Mouse (Mus musculus) G1E (cell line): Measurements from ENCODE around the gene Dcun1d4. TPM values are rescaled to one million over a fixed set of nuclear protein-coding genes. Genes with fewer than 3 reads are reported as not detected.

Experiments used
- ATAC-seq: 2 replicates; pipeline ENCODE4 v1.8.0; 2016; ENCODE audit warnings: mild to moderate bottlenecking; ENCODE audit not compliant: insufficient number of reproducible peaks, poor library complexity, low FRiP score, severe bottlenecking; ENCODE audit errors: extremely low read depth
- DNase-seq: peaks from one replicate; pipeline ENCODE4 v3.0.0; 2012; ENCODE audit warnings: low spot score
- H3K27me3 ChIP-seq: 2 replicates; pipeline ENCODE4 v1.6.1; 2012; ENCODE audit warnings: mild to moderate bottlenecking, low read length, inconsistent platforms; ENCODE audit not compliant: insufficient read depth
- H3K36me3 ChIP-seq: replicated peaks from 2 replicates; pipeline ENCODE3; 2012; ENCODE audit warnings: mild to moderate bottlenecking, inconsistent platforms
- H3K4me1 ChIP-seq: 2 replicates; pipeline ENCODE4 v1.6.1; 2012; ENCODE audit warnings: low read depth, low read length, inconsistent platforms, mixed read lengths; ENCODE audit not compliant: insufficient read depth
- H3K4me3 ChIP-seq: 2 replicates; pipeline ENCODE4 v1.5.1; 2012; ENCODE audit warnings: low read depth, mild to moderate bottlenecking, inconsistent platforms, low read length, moderate library complexity, mixed read lengths
- H3K9me3 ChIP-seq: replicated peaks from 2 replicates; pipeline ENCODE4 v1.6.1; 2012; ENCODE audit warnings: inconsistent platforms
- CTCF ChIP-seq: IDR thresholded peaks from 2 replicates; pipeline ENCODE4 v1.5.1; 2012; ENCODE audit warnings: low read depth, low read length, inconsistent platforms, mixed read lengths
- GATA1 ChIP-seq: IDR thresholded peaks from 2 replicates; pipeline ENCODE4 v1.6.1; 2012; ENCODE audit warnings: borderline replicate concordance, low read length, inconsistent platforms, mixed read lengths
- GATA2 ChIP-seq: IDR thresholded peaks from 2 replicates; pipeline ENCODE4 v1.6.1; 2012; ENCODE audit warnings: low read depth, low read length, inconsistent platforms, borderline replicate concordance
- POLR2AphosphoS5 ChIP-seq: IDR thresholded peaks from 2 replicates; pipeline ENCODE4 v1.6.1; 2012; ENCODE audit warnings: low read depth, low read length, inconsistent platforms; ENCODE audit not compliant: insufficient replicate concordance
- TAL1 ChIP-seq: conservative IDR thresholded peaks from 2 replicates; pipeline ENCODE4 v1.6.1; 2012; ENCODE audit warnings: low read depth, low read length, inconsistent platforms, mixed read lengths
- polyA plus RNA-seq: library from polyadenylated mRNA; stranded (reverse); fragments of >175 nt; gene quantifications from 2 replicates; pipeline ENCODE4 v1.2.3, GENCODE M21; 2012
- total RNA-seq, 2 experiments: library from RNA; stranded (forward) in 1 of 2; stranded (reverse) in 1 of 2; fragments of 200-1000 nt in 1 of 2; fragments of >200 nt in 1 of 2; fragmentation: Nextera tagmentation in 1 of 2; gene quantifications; 2 replicates each; pipeline ENCODE4 v1.2.3; 2014 to 2017

Dcun1d4 gene
- total and polyA plus RNA-seq, 3 experiments, result 17.6 to 36.0 (median 29.9) TPM

DNA sequence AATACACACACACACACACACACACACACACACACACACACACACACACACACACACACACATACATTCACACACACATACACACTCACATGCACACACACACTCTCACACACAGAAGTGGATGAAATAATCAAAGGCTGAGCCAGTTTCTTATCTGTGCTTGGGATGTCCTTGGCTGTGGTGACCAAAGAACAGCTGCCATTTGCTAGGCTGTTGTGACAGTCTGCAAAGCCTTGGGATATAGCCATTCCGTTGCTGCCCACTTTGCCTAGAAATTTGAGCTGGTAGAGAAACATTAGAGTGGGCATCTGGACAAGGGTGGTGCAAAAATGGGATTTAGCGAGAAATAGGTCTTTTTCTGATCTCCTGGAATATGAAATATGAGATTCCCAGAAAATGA lies 119.2 kb downstream of the Dcun1d4 start:
- Histone ChIP-seq H3K4me1 (no peaks in the 10 kb centered on the region), H3K9me3 (no peaks in the 10 kb centered on the region), H3K27me3 (peaks cover 7% of the 10 kb centered on the region; the same call in 1 of the 2 replicates), H3K4me3 (no peak overlapping the region), H3K36me3 (no peaks in the 10 kb centered on the region)
- DNase-seq (no peak), ATAC-seq (no peak)
- TF ChIP-seq GATA2 (no peak), CTCF (no peak), GATA1 (no peak), TAL1 (no peak)

DNA sequence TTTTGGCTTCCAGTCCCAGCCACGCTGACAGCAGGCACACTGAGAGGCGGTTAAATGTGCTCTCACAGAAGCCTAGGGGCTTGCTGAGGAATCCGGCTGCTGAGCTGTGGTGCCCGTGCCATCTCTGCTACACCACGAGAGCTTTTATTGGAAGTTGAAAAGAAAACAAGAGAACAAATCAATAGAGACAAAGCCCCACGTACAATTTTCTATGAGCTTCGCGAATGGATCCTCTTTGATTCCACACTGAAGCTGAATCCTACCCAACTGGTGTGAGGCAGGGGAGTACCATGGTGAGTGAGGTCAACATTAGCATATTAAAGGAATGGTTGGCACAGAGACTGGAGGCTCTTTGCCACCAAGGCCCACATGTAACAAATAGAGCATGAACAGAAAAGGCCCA lies 120.6 kb downstream of the Dcun1d4 start:
- no peak overlapping the region for H3K4me3 ChIP-seq
- H3K9me3 ChIP-seq, result no peaks in the 10 kb centered on the region
- DNase-seq (no peak), ATAC-seq (no peak)
- H3K27me3 ChIP-seq, result peaks cover 7% of the 10 kb centered on the region; the same call in 1 of the 2 replicates
- TF ChIP-seq GATA2 (no peak), GATA1 (no peak), POLR2AphosphoS5 (no peak), CTCF (no peak), TAL1 (no peak)
- no peaks in the 10 kb centered on the region for H3K36me3 ChIP-seq
- no peaks in the 10 kb centered on the region for H3K4me1 ChIP-seq

DNA sequence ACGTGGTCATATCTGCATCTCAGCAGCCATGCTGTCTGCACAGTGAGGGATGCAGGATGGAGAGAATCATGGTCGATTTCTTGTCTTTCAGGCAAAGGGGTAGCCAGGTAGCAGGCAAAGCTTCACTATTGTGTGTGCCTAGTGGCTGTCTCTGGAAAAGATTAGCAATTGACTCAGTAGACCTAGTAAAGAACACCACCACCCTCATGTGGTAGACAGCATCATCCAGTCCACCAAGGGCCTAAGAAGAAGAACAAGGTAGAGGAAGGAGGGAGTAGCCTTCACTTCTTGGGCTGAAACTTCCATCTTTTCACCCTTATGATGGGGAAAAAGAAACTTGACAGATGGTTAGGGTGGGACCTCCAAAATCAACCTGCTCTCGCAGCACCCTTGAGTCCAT lies 122.1 kb downstream of the Dcun1d4 start:
- DNase-seq (no peak), ATAC-seq (no peak)
- Histone ChIP-seq H3K36me3 (no peaks in the 10 kb centered on the region), H3K4me1 (no peaks in the 10 kb centered on the region), H3K4me3 (no peak overlapping the region), H3K27me3 (peaks cover 7% of the 10 kb centered on the region; the same call in 1 of the 2 replicates), H3K9me3 (no peaks in the 10 kb centered on the region)
- TF ChIP-seq GATA2, result no peak
- no peak for TF ChIP-seq TAL1
- no peak for TF ChIP-seq POLR2AphosphoS5
- no peak for TF ChIP-seq GATA1
- no peak for TF ChIP-seq CTCF

DNA sequence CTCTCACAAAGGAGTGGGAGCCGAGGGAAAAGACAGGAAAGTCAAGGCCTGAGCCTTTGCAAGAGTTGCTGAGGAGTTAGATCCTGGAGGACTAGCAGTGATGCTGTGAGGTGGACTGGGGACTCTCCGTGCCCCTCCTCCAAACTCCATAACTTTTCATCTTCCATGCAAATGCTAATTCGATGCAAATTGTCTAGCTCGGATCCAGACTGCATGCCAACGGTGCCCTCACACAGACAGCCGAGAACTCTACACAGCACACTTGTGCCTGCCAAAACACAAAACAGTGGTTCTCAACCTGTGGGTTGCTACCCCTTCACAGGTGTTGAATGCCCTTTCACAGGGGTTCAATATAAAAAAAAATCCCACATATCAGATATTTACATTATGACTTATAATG lies 123.7 kb downstream of the Dcun1d4 start:
- Histone ChIP-seq H3K27me3 (peaks cover 4% of the 10 kb centered on the region; the same call in 1 of the 2 replicates), H3K4me3 (no peak overlapping the region), H3K4me1 (no peaks in the 10 kb centered on the region), H3K36me3 (no peaks in the 10 kb centered on the region), H3K9me3 (no peaks in the 10 kb centered on the region)
- ATAC-seq (no peak), DNase-seq (no peak)
- no peak for TF ChIP-seq CTCF
- no peak for TF ChIP-seq GATA2
- no peak for TF ChIP-seq POLR2AphosphoS5
- TF ChIP-seq TAL1, result no peak
- TF ChIP-seq GATA1, result no peak

DNA sequence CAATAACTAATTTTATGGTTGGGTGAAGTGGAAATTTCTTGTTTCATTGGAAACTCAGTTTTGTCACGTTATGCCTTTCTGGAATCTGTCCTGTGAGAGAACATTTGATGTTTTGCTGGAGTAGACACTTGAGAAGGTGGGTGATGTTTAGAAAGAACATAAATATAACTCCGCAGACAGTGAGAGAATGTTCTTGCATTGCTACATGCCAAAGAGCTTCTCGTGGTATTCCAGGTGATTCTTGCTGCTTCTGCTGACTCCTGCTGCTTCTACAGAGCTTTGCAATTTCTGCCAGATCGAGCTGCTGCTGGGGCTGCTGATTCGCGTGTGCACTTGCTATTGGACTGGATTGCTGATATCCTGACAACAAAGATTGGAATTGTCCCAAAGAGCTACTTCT lies 124.2 kb downstream of the Dcun1d4 start:
- peaks cover 4% of the 10 kb centered on the region; the same call in 1 of the 2 replicates for H3K27me3 ChIP-seq
- no peaks in the 10 kb centered on the region for H3K36me3 ChIP-seq
- H3K9me3 ChIP-seq, result no peaks in the 10 kb centered on the region
- no peak for ATAC-seq
- no peaks in the 10 kb centered on the region for H3K4me1 ChIP-seq
- TF ChIP-seq GATA1 (no peak), TAL1 (no peak), GATA2 (no peak), CTCF (no peak), POLR2AphosphoS5 (no peak)
- no peak overlapping the region for H3K4me3 ChIP-seq
- no peak for DNase-seq

Other genes with a start within 250 kb of the Dcun1d4 start
- gene Fryl, start 224.4 kb upstream of the Dcun1d4 start, total RNA-seq (2014; fragmentation: Nextera tagmentation), result 352 and 439 TPM in 2 replicates
- 112 and 118 TPM in 2 replicates for gene Fryl, start 224.4 kb upstream of the Dcun1d4 start, total RNA-seq (2017)
- 133 and 147 TPM in 2 replicates for gene Fryl, start 224.4 kb upstream of the Dcun1d4 start, polyA plus RNA-seq
- 311 and 324 TPM in 2 replicates for gene Ociad1, start 188.2 kb upstream of the Dcun1d4 start, total RNA-seq (2014; fragmentation: Nextera tagmentation)
- 223 and 231 TPM in 2 replicates for gene Ociad1, start 188.2 kb upstream of the Dcun1d4 start, total RNA-seq (2017)
- 93.3 and 121 TPM in 2 replicates for gene Ociad1, start 188.2 kb upstream of the Dcun1d4 start, polyA plus RNA-seq
- not detected in 2 replicates for gene Ociad2, start 140.0 kb upstream of the Dcun1d4 start, total RNA-seq (2014; fragmentation: Nextera tagmentation)
- gene Ociad2, start 140.0 kb upstream of the Dcun1d4 start, total RNA-seq (2017), result 0.76 and 1.1 TPM in 2 replicates
- gene Ociad2, start 140.0 kb upstream of the Dcun1d4 start, polyA plus RNA-seq, result not detected in 2 replicates
- gene Cwh43, start 74.9 kb upstream of the Dcun1d4 start, total RNA-seq (2014; fragmentation: Nextera tagmentation), result not detected in 2 replicates
- gene Cwh43, start 74.9 kb upstream of the Dcun1d4 start, total RNA-seq (2017), result not detected in 2 replicates
- not detected in 2 replicates for gene Cwh43, start 74.9 kb upstream of the Dcun1d4 start, polyA plus RNA-seq
- gene Lrrc66, start 151.5 kb downstream of the Dcun1d4 start, total RNA-seq (2014; fragmentation: Nextera tagmentation), result 1.4 and 4.1 TPM in 2 replicates
- gene Lrrc66, start 151.5 kb downstream of the Dcun1d4 start, total RNA-seq (2017), result 5.1 and 10.5 TPM in 2 replicates
- 0.11 and 0.16 TPM in 2 replicates for gene Lrrc66, start 151.5 kb downstream of the Dcun1d4 start, polyA plus RNA-seq
- not detected in 2 replicates for gene Sgcb, start 166.8 kb downstream of the Dcun1d4 start, total RNA-seq (2014; fragmentation: Nextera tagmentation)
- gene Sgcb, start 166.8 kb downstream of the Dcun1d4 start, total RNA-seq (2017), result 0.44 and 0.52 TPM in 2 replicates
- 0.04 TPM in 1 of 2 replicates, not detected in the other for gene Sgcb, start 166.8 kb downstream of the Dcun1d4 start, polyA plus RNA-seq
- not detected in 2 replicates for gene Spata18, start 170.4 kb downstream of the Dcun1d4 start, total RNA-seq (2014; fragmentation: Nextera tagmentation)
- gene Spata18, start 170.4 kb downstream of the Dcun1d4 start, total RNA-seq (2017), result not detected in 2 replicates
- gene Spata18, start 170.4 kb downstream of the Dcun1d4 start, polyA plus RNA-seq, result not detected in 2 replicates